Mouse (Mus musculus) myocyte (in vitro differentiated cells): ENCODE data around the gene Ddi2. TPM values are rescaled to one million over a fixed set of nuclear protein-coding genes. Genes with fewer than 3 reads are reported as not detected.

Experiments used
- H3K27me3 ChIP-seq: one replicate; pipeline ENCODE4 v1.6.1; 2011; ENCODE audit not compliant: control insufficient read depth, insufficient read depth, insufficient read length
- H3K36me3 ChIP-seq: one replicate; pipeline ENCODE4 v1.6.1; 2011; ENCODE audit not compliant: control insufficient read depth, insufficient read depth
- H3K4me2 ChIP-seq: one replicate; pipeline ENCODE4 v1.6.1; 2011; ENCODE audit warnings: low read depth, control low read depth
- H3K4me3 ChIP-seq: one replicate; pipeline ENCODE4 v1.5.1; 2011; ENCODE audit warnings: mild to moderate bottlenecking, control low read depth, moderate library complexity
- H3K79me2 ChIP-seq: one replicate; pipeline ENCODE4 v1.6.1; 2011; ENCODE audit not compliant: control insufficient read depth, insufficient read depth
- H3ac ChIP-seq: one replicate; pipeline ENCODE4 v1.6.1; 2011; ENCODE audit not compliant: control insufficient read depth, insufficient read length
- CEBPB ChIP-seq: IDR thresholded peaks from 2 replicates; pipeline ENCODE4 v1.6.1; 2011; ENCODE audit warnings: mild to moderate bottlenecking, moderate library complexity; ENCODE audit not compliant: poor library complexity, insufficient read depth, severe bottlenecking
- E2F4 ChIP-seq: IDR thresholded peaks from one replicate; pipeline ENCODE4 v1.6.1; 2011; ENCODE audit warnings: mild to moderate bottlenecking, control low read depth, moderate library complexity; ENCODE audit not compliant: insufficient read depth
- MAX ChIP-seq: IDR thresholded peaks from one replicate; pipeline ENCODE4 v1.6.1; 2011; ENCODE audit warnings: low read depth, mild to moderate bottlenecking, control low read depth
- MYOD1 ChIP-seq, 3 experiments: IDR thresholded peaks; one replicate each; pipeline ENCODE4 v1.6.1; 2011; ENCODE audit warnings: control low read depth in 2 of 3, low read depth in 2 of 3, mild to moderate bottlenecking in 2 of 3, moderate library complexity in 1 of 3; ENCODE audit not compliant: insufficient read length in 2 of 3, control insufficient read depth in 1 of 3
- MYOG ChIP-seq, 3 experiments: IDR thresholded peaks; one replicate each; pipeline ENCODE4 v1.6.1; 2011; ENCODE audit warnings: control low read depth in 2 of 3, low read depth in 2 of 3, mild to moderate bottlenecking in 2 of 3; ENCODE audit not compliant: insufficient read length in 2 of 3, control insufficient read depth in 1 of 3, insufficient read depth in 1 of 3
- POLR2A ChIP-seq: IDR thresholded peaks from one replicate; pipeline ENCODE4 v1.6.1; 2011; ENCODE audit warnings: low read depth, mild to moderate bottlenecking, control low read depth, moderate library complexity; ENCODE audit not compliant: insufficient read length
- POLR2AphosphoS2 ChIP-seq: IDR thresholded peaks from one replicate; pipeline ENCODE4 v1.6.1; 2011; ENCODE audit warnings: low read depth, control low read depth; ENCODE audit not compliant: insufficient read length
- REST ChIP-seq: IDR thresholded peaks from one replicate; pipeline ENCODE4 v1.6.1; 2011; ENCODE audit warnings: mild to moderate bottlenecking, control low read depth, moderate library complexity; ENCODE audit not compliant: insufficient read depth, insufficient read length
- SRF ChIP-seq: IDR thresholded peaks from one replicate; pipeline ENCODE4 v1.6.1; 2011; ENCODE audit warnings: low read depth; ENCODE audit not compliant: control insufficient read depth, insufficient read length
- TCF12 ChIP-seq: IDR thresholded peaks from one replicate; pipeline ENCODE4 v1.6.1; 2011; ENCODE audit warnings: mild to moderate bottlenecking, control low read depth; ENCODE audit not compliant: poor library complexity, insufficient read depth, severe bottlenecking
- TCF3 ChIP-seq: IDR thresholded peaks from one replicate; pipeline ENCODE4 v1.6.1; 2011; ENCODE audit warnings: low read depth, control low read depth; ENCODE audit not compliant: insufficient read length
- USF1 ChIP-seq: IDR thresholded peaks from one replicate; pipeline ENCODE4 v1.6.1; 2011; ENCODE audit warnings: low read depth, mild to moderate bottlenecking, control low read depth, moderate library complexity
- polyA plus RNA-seq: library from polyadenylated mRNA; unstranded; fragments of >200 nt; fragmentation: generic; extraction: Trizol; gene quantifications from one replicate; pipeline ENCODE4 v1.2.1, GENCODE M21; 2012; ENCODE audit warnings: missing spikeins

Gene Ddi2
- polyA plus RNA-seq, 1 experiment = 10.6 TPM

- no peak overlapping the region for H3K4me3 ChIP-seq
- no peak for TF ChIP-seq MYOD1 (IDR thresholded peaks at IDR 0.05; ENCODE audit: control insufficient read depth in 1 of 3, insufficient read length in 2 of 3, low read depth in 2 of 3)
- TF ChIP-seq REST = no peak
- no peak for TF ChIP-seq CEBPB
- no peak for TF ChIP-seq TCF12
- TF ChIP-seq POLR2AphosphoS2 = no peak
- TF ChIP-seq SRF = no peak
- TF ChIP-seq USF1 = no peak
- no peak for TF ChIP-seq TCF3
- TF ChIP-seq MAX = no peak
- TF ChIP-seq POLR2A = no peak
- no peak for TF ChIP-seq MYOG (IDR thresholded peaks at IDR 0.05; ENCODE audit: control insufficient read depth in 1 of 3, insufficient read depth in 1 of 3, insufficient read length in 2 of 3, low read depth in 2 of 3)
- TF ChIP-seq E2F4 = no peak
- H3ac ChIP-seq = no peak overlapping the region
- H3K27me3 ChIP-seq = no peaks in the 10 kb centered on the region
- no peak overlapping the region for H3K4me2 ChIP-seq
- H3K36me3 ChIP-seq = no peaks in the 10 kb centered on the region
- peaks cover 5% of the 10 kb centered on the region for H3K79me2 ChIP-seq
Observed at GRCm38 (mm10) chr4:141641961-141642811, 81.0 kb downstream of the Ddi2 start.

- no peak overlapping the region for H3K4me3 ChIP-seq
- no peaks in the 10 kb centered on the region for H3K36me3 ChIP-seq
Observed at GRCm38 (mm10) chr4:141641353-141641771, 81.9 kb downstream of the Ddi2 start.

GRCm38 (mm10) chr4:141639474-141639873 lies 83.7 kb downstream of the Ddi2 start:
- H3K36me3 ChIP-seq = no peaks in the 10 kb centered on the region
- TF ChIP-seq MYOD1 (IDR thresholded peaks at IDR 0.05; ENCODE audit: control insufficient read depth in 1 of 3, insufficient read length in 2 of 3, low read depth in 2 of 3) (no peak), MYOG (IDR thresholded peaks at IDR 0.05; ENCODE audit: control insufficient read depth in 1 of 3, insufficient read depth in 1 of 3, insufficient read length in 2 of 3, low read depth in 2 of 3) (no peak), POLR2A (no peak), MAX (no peak), TCF3 (no peak), REST (no peak), USF1 (no peak), CEBPB (no peak), SRF (no peak), POLR2AphosphoS2 (no peak), TCF12 (no peak), E2F4 (no peak)
- no peak overlapping the region for H3K4me3 ChIP-seq
- H3K27me3 ChIP-seq = no peaks in the 10 kb centered on the region
- H3K79me2 ChIP-seq = no peaks in the 10 kb centered on the region
- H3ac ChIP-seq = no peak overlapping the region
- H3K4me2 ChIP-seq = no peak overlapping the region

More at GRCm38 (mm10) chr4:141641353-141641771, 81.9 kb downstream of the Ddi2 start:
- Histone ChIP-seq H3ac (no peak overlapping the region), H3K79me2 (no peaks in the 10 kb centered on the region), H3K4me2 (no peak overlapping the region), H3K27me3 (no peaks in the 10 kb centered on the region)
- TF ChIP-seq USF1 (no peak), SRF (no peak), TCF12 (no peak), TCF3 (no peak), POLR2A (no peak), POLR2AphosphoS2 (no peak), E2F4 (no peak), REST (no peak), CEBPB (no peak), MYOG (IDR thresholded peaks at IDR 0.05; ENCODE audit: control insufficient read depth in 1 of 3, insufficient read depth in 1 of 3, insufficient read length in 2 of 3, low read depth in 2 of 3) (no peak), MYOD1 (IDR thresholded peaks at IDR 0.05; ENCODE audit: control insufficient read depth in 1 of 3, insufficient read length in 2 of 3, low read depth in 2 of 3) (no peak), MAX (no peak)

GRCm38 (mm10) chr4:141636693-141637092 lies 86.5 kb downstream of the Ddi2 start:
- TF ChIP-seq POLR2AphosphoS2 = no peak
- TF ChIP-seq REST = no peak
- TF ChIP-seq E2F4 = no peak
- TF ChIP-seq TCF12 = no peak
- no peak for TF ChIP-seq CEBPB
- TF ChIP-seq POLR2A = no peak
- no peak for TF ChIP-seq USF1
- TF ChIP-seq MYOD1 (IDR thresholded peaks at IDR 0.05; ENCODE audit: control insufficient read depth in 1 of 3, insufficient read length in 2 of 3, low read depth in 2 of 3) = no peak
- no peak for TF ChIP-seq MAX
- no peak for TF ChIP-seq SRF
- no peak for TF ChIP-seq MYOG (IDR thresholded peaks at IDR 0.05; ENCODE audit: control insufficient read depth in 1 of 3, insufficient read depth in 1 of 3, insufficient read length in 2 of 3, low read depth in 2 of 3)
- Histone ChIP-seq H3ac (no peak overlapping the region), H3K79me2 (no peaks in the 10 kb centered on the region), H3K4me3 (no peak overlapping the region), H3K4me2 (no peak overlapping the region), H3K27me3 (no peaks in the 10 kb centered on the region), H3K36me3 (no peaks in the 10 kb centered on the region)
